In genomic region chr10:71273008-71273739, GRCm38 (mm10) we compare ENCODE assay signal across 13 mouse cellular contexts. TPM values are rescaled to one million over a fixed set of nuclear protein-coding genes. Genes with fewer than 3 reads are reported as not detected.
A peak's percentile ranks its signal among the peaks of the same experiment; 100 is the strongest.
DNase-seq lines count a peak whose midpoint lies in the region; ATAC-seq lines count a peak whose summit lies in the region.
"Had no signal": no experiment of that assay in that cellular context is flagged by ENCODE, and none has a peak within 500 bp of the region (broad histone marks: within the 10 kb centered on the region; RNA-seq: fewer than 3 reads in every experiment).

No protein-coding gene starts in this region.

- no peak for DNase-seq in embryonic facial prominence, embryonic 10.5 days (ENCODE audit: low spot score)
- peak; percentile 56 to 68 for DNase-seq in right cerebral cortex, postnatal 10 days (ENCODE audit: low spot score in 2 of 2)
- no peak for DNase-seq in right cerebral cortex, postnatal 25 days
- peak; percentile 44 to 49 for DNase-seq in layer of hippocampus, postnatal 36 days
- peak; percentile 80 for DNase-seq in telencephalon, adult 2 months (ENCODE audit: low read depth, low spot score)
- DNase-seq in lung, postnatal 14 days, result no peak
- DNase-seq: heart, adult 2 months; lung, postnatal 4 days had no signal

- H3K4me1 ChIP-seq in embryonic facial prominence, embryonic 13.5 days, result peaks cover 7% of the 10 kb centered on the region
- H3K4me1 ChIP-seq in embryonic facial prominence, embryonic 10.5 days, result peaks cover 8% of the 10 kb centered on the region

- no peak for ATAC-seq in embryonic facial prominence, embryonic 13.5 days (ENCODE audit: insufficient number of reproducible peaks, insufficient read depth, low FRiP score, low TSS enrichment, low read depth)
- no peak for ATAC-seq in granulocyte monocyte progenitor cell, adult 5-6 weeks (replicated peaks; ENCODE audit: poor library complexity, severe bottlenecking)
- ATAC-seq: intestine, postnatal 0 days; Patski had no signal

- H3K9me3 ChIP-seq in embryonic facial prominence, embryonic 13.5 days, result no peaks in the 10 kb centered on the region
- no peaks in the 10 kb centered on the region for H3K9me3 ChIP-seq in embryonic facial prominence, embryonic 10.5 days
- H3K9me3 ChIP-seq: limb, embryonic 15.5 days had no signal

- H3K36me3 ChIP-seq in embryonic facial prominence, embryonic 13.5 days, result peaks cover 5% of the 10 kb centered on the region
- H3K36me3 ChIP-seq in embryonic facial prominence, embryonic 10.5 days (replicated peaks), result peaks cover 19% of the 10 kb centered on the region
- H3K36me3 ChIP-seq: limb, embryonic 15.5 days had no signal

- H3K4me2 ChIP-seq in embryonic facial prominence, embryonic 13.5 days, result no peak overlapping the region
- H3K4me2 ChIP-seq: limb, embryonic 15.5 days had no signal

- no peaks in the 10 kb centered on the region for H3K27me3 ChIP-seq in embryonic facial prominence, embryonic 13.5 days
- no peaks in the 10 kb centered on the region for H3K27me3 ChIP-seq in embryonic facial prominence, embryonic 10.5 days (replicated peaks; ENCODE audit: low read depth, poor library complexity, severe bottlenecking)
- H3K27me3 ChIP-seq: limb, embryonic 15.5 days; Patski had no signal

- 58% methylated on average over 9 of the region's 9 CpGs for WGBS in embryonic facial prominence, embryonic 13.5 days
- WGBS in embryonic facial prominence, embryonic 10.5 days, result 64% methylated on average over 9 of the region's 9 CpGs

- H3K9ac ChIP-seq in embryonic facial prominence, embryonic 13.5 days, result no peak overlapping the region
- H3K9ac ChIP-seq: limb, embryonic 15.5 days had no signal

- H3K27ac ChIP-seq in embryonic facial prominence, embryonic 13.5 days, result 0 out of 2 replicates have a peak overlapping the region, but pooled peaks have one; percentile 4
- no peak overlapping the region for H3K27ac ChIP-seq in embryonic facial prominence, embryonic 10.5 days (replicated peaks)
- H3K27ac ChIP-seq: heart, adult 2 months; limb, embryonic 15.5 days had no signal

- H3K4me3 ChIP-seq in embryonic facial prominence, embryonic 13.5 days, result no peak overlapping the region
- H3K4me3 ChIP-seq in embryonic facial prominence, embryonic 10.5 days, result no peak overlapping the region
- H3K4me3 ChIP-seq: heart, adult 2 months; limb, embryonic 15.5 days had no signal

RNA-seq across cellular contexts. Expression of gene Ube2d1, which starts 11.9 kb away (rescaled TPM):
- polyA plus RNA-seq in embryonic facial prominence, embryonic 13.5 days (2015; fragmentation: Nextera tagmentation; extraction: Ambion mirVana), result 73.6 and 80.4 TPM in 2 replicates
- 101 and 107 TPM in 2 replicates for polyA plus RNA-seq in embryonic facial prominence, embryonic 10.5 days (2016; fragmentation: Nextera tagmentation; extraction: Ambion mirVana)
- total RNA-seq in layer of hippocampus, postnatal 36 days (2021), result 10 to 100 TPM; 53.1 to 53.2 TPM
- 40.5 and 61.7 TPM in 2 replicates for total RNA-seq in granulocyte monocyte progenitor cell, adult 5-6 weeks (2014; fragmentation: Nextera tagmentation)
- 11.2 and 15.2 TPM in 2 replicates for total RNA-seq in granulocyte monocyte progenitor cell, adult 5-6 weeks (2017)

RNA-seq across cellular contexts. Expression of gene Tfam, which starts 35.1 kb away (rescaled TPM):
- polyA plus RNA-seq in embryonic facial prominence, embryonic 13.5 days (2015; fragmentation: Nextera tagmentation; extraction: Ambion mirVana), result 75.4 and 80.5 TPM in 2 replicates
- polyA plus RNA-seq in embryonic facial prominence, embryonic 10.5 days (2016; fragmentation: Nextera tagmentation; extraction: Ambion mirVana), result 87.8 and 88.0 TPM in 2 replicates
- total RNA-seq in layer of hippocampus, postnatal 36 days (2021), result 10 to 100 TPM; 39.4 to 45.7 TPM
- 52.6 and 71.6 TPM in 2 replicates for total RNA-seq in granulocyte monocyte progenitor cell, adult 5-6 weeks (2014; fragmentation: Nextera tagmentation)
- total RNA-seq in granulocyte monocyte progenitor cell, adult 5-6 weeks (2017), result 73.2 and 91.8 TPM in 2 replicates

Comparison
In these comparisons a context has a peak if more than half of its experiments do, and no peak if none do; other contexts are left out.
1. DNase-seq: peak in right cerebral cortex, postnatal 10 days (2 of 2), layer of hippocampus, postnatal 36 days (2 of 2) and telencephalon, adult 2 months (single experiment); none in embryonic facial prominence, embryonic 10.5 days (single experiment), right cerebral cortex, postnatal 25 days (single experiment) and lung, postnatal 14 days (single experiment).